Mouse (Mus musculus) CD4-positive, CD25-positive, alpha-beta regulatory T cell, adult 9 weeks (primary cell): Measurements from ENCODE around the gene Slc29a2. TPM values are rescaled to one million over a fixed set of nuclear protein-coding genes. Genes with fewer than 3 reads are reported as not detected.

Experiments used
- polyA plus RNA-seq: library from polyadenylated mRNA; unstranded; fragments of 100-300 nt; shearing (Covaris generic); gene quantifications from one replicate; pipeline ENCODE4 v1.2.1, GENCODE M21; 2017

Gene Slc29a2
- 2.7 TPM for polyA plus RNA-seq

GRCm38 (mm10) chr19:5023621-5024479, at the start of gene Slc29a2:
Slc29a2 (plus strand) TSS chr19:5023860.

GRCm38 (mm10) chr19:4990256-4990625, 33.4 kb upstream of the Slc29a2 start, which contains the start of gene Npas4:
Npas4 (minus strand) TSS chr19:4990316.

GRCm38 (mm10) chr19:5038709-5039156, 15.1 kb downstream of the Slc29a2 start, which contains the start of the genes B4gat1 and AC124502.3:
B4gat1 (plus strand) TSS chr19:5038826.
AC124502.3 (plus strand) TSS chr19:5038891.

GRCm38 (mm10) chr19:5040862-5041523, 17.3 kb downstream of the Slc29a2 start, which contains the start of gene Brms1:
Brms1 (plus strand) TSS chr19:5041354.

GRCm38 (mm10) chr19:5050047-5050905, 26.6 kb downstream of the Slc29a2 start, which contains the start of gene Rin1:
Rin1 (plus strand) TSS chr19:5050481.

GRCm38 (mm10) chr19:5067867-5068569, 44.4 kb downstream of the Slc29a2 start, which contains the start of gene Cd248:
Cd248 (plus strand) TSS chr19:5068078.

Other genes with a start within 250 kb of the Slc29a2 start
- gene Rbm4, start 230.0 kb upstream of the Slc29a2 start, polyA plus RNA-seq, result 58.4 TPM
- gene Gm21992, start 212.2 kb upstream of the Slc29a2 start, polyA plus RNA-seq, result 28.0 TPM
- gene Rbm14, start 212.2 kb upstream of the Slc29a2 start, polyA plus RNA-seq, result 67.0 TPM
- 165 TPM for gene Ccs, start 184.5 kb upstream of the Slc29a2 start, polyA plus RNA-seq
- 0.09 TPM for gene Ccdc87, start 184.5 kb upstream of the Slc29a2 start, polyA plus RNA-seq
- gene Ctsf, start 168.7 kb upstream of the Slc29a2 start, polyA plus RNA-seq, result 4.7 TPM
- gene Actn3, start 146.0 kb upstream of the Slc29a2 start, polyA plus RNA-seq, result 0.12 TPM
- gene Zdhhc24, start 145.2 kb upstream of the Slc29a2 start, polyA plus RNA-seq, result 5.9 TPM
- 0.76 TPM for gene Bbs1, start 117.2 kb upstream of the Slc29a2 start, polyA plus RNA-seq
- gene Dpp3, start 95.6 kb upstream of the Slc29a2 start, polyA plus RNA-seq, result 136 TPM
- 0.53 TPM for gene Peli3, start 80.7 kb upstream of the Slc29a2 start, polyA plus RNA-seq
- 80.2 TPM for gene Mrpl11, start 61.7 kb upstream of the Slc29a2 start, polyA plus RNA-seq
- gene Npas4, start 33.5 kb upstream of the Slc29a2 start, polyA plus RNA-seq, result 1.1 TPM
- gene B4gat1, start 15.0 kb downstream of the Slc29a2 start, polyA plus RNA-seq, result 17.2 TPM
- gene AC124502.3, start 15.0 kb downstream of the Slc29a2 start, polyA plus RNA-seq, result 1.9 TPM
- gene Brms1, start 17.5 kb downstream of the Slc29a2 start, polyA plus RNA-seq, result 109 TPM
- gene Rin1, start 26.6 kb downstream of the Slc29a2 start, polyA plus RNA-seq, result 0.30 TPM
- gene Cd248, start 44.2 kb downstream of the Slc29a2 start, polyA plus RNA-seq, result not detected
- gene Tmem151a, start 61.7 kb downstream of the Slc29a2 start, polyA plus RNA-seq, result not detected
- gene Yif1a, start 64.7 kb downstream of the Slc29a2 start, polyA plus RNA-seq, result 86.1 TPM
- gene Cnih2, start 74.7 kb downstream of the Slc29a2 start, polyA plus RNA-seq, result 1.5 TPM
- 267 TPM for gene Rab1b, start 83.2 kb downstream of the Slc29a2 start, polyA plus RNA-seq
- 5.4 TPM for gene Klc2, start 94.7 kb downstream of the Slc29a2 start, polyA plus RNA-seq
- 15.1 TPM for gene Pacs1, start 249.3 kb downstream of the Slc29a2 start, polyA plus RNA-seq